Mouse (Mus musculus): ENCODE results near the gene Lgi4. TPM values are rescaled to one million over a fixed set of nuclear protein-coding genes. Genes with fewer than 3 reads are reported as not detected.

The Lgi4 gene
- total RNA-seq, 1 experiment = 0.18 TPM

GRCm38 (mm10) chr7:31036917-31037316 is 22.2 kb upstream of the Lgi4 start:
- peak; percentile 42 for DNase-seq (ENCODE audit: low read depth, low spot score)
- H3K36me3 ChIP-seq (ENCODE audit: control insufficient read depth, insufficient read depth, low read length, poor library complexity, severe bottlenecking) = no peaks in the 10 kb centered on the region
- no peak overlapping the region for H3K27ac ChIP-seq (ENCODE audit: insufficient read depth, low read depth, low read length, poor library complexity, severe bottlenecking)
- in situ Hi-C loops (cut with MboI; ENCODE audit: low sequenced_read_pairs in 2 of 2, unreplicated experiment in 2 of 2) = no loop called here
- H3K9me3 ChIP-seq (ENCODE audit: control insufficient read depth, insufficient read depth, low read depth, low read length) = no peaks in the 10 kb centered on the region
- no peak overlapping the region for H3K9ac ChIP-seq (ENCODE audit: insufficient read depth, low read depth, low read length, poor library complexity, severe bottlenecking)
- TF ChIP-seq HCFC1 (IDR thresholded peaks at IDR 0.05; ENCODE audit: borderline replicate concordance, insufficient read depth, low read length) (no peak), ZC3H11A (IDR thresholded peaks at IDR 0.05; ENCODE audit: borderline replicate concordance, low read depth, low read length) (no peak), CHD2 (IDR thresholded peaks at IDR 0.05; ENCODE audit: low read depth, low read length) (peak; percentile 73; the same call in 1 of the 2 replicates), ZNF384 (IDR thresholded peaks at IDR 0.05; ENCODE audit: low read depth, low read length) (no peak), MAFK (IDR thresholded peaks at IDR 0.05; ENCODE audit: insufficient read depth, low read depth, low read length) (no peak)
- peak overlapping the region in 1 of 2 experiments; percentile 47; a peak in 2 of 4 replicates for H3K4me3 ChIP-seq (ENCODE audit: insufficient read depth in 1 of 2, low read depth in 1 of 2, low read length in 2 of 2, poor library complexity in 1 of 2, severe bottlenecking in 1 of 2)
- H3K4me1 ChIP-seq (ENCODE audit: control insufficient read depth in 2 of 2, insufficient read depth in 2 of 2, low read length in 2 of 2, poor library complexity in 1 of 2) = peaks cover 0 to 12% of the 10 kb centered on the region in 2 experiments; a peak in 1 of 4 replicates

- in situ Hi-C loops (cut with MboI; ENCODE audit: low sequenced_read_pairs in 2 of 2, unreplicated experiment in 2 of 2) = no loop called here
- no peak for DNase-seq (ENCODE audit: low read depth, low spot score)
- TF ChIP-seq HCFC1 (IDR thresholded peaks at IDR 0.05; ENCODE audit: borderline replicate concordance, insufficient read depth, low read length) (no peak), CHD2 (IDR thresholded peaks at IDR 0.05; ENCODE audit: low read depth, low read length) (no peak), ZC3H11A (IDR thresholded peaks at IDR 0.05; ENCODE audit: borderline replicate concordance, low read depth, low read length) (no peak), MAFK (IDR thresholded peaks at IDR 0.05; ENCODE audit: insufficient read depth, low read depth, low read length) (no peak), ZNF384 (IDR thresholded peaks at IDR 0.05; ENCODE audit: low read depth, low read length) (no peak)
- no peaks in the 10 kb centered on the region for H3K9me3 ChIP-seq (ENCODE audit: control insufficient read depth, insufficient read depth, low read depth, low read length)
- no peak overlapping the region for H3K4me3 ChIP-seq (ENCODE audit: insufficient read depth in 1 of 2, low read depth in 1 of 2, low read length in 2 of 2, poor library complexity in 1 of 2, severe bottlenecking in 1 of 2)
- peaks cover 0 to 12% of the 10 kb centered on the region in 2 experiments; a peak in 1 of 4 replicates for H3K4me1 ChIP-seq (ENCODE audit: control insufficient read depth in 2 of 2, insufficient read depth in 2 of 2, low read length in 2 of 2, poor library complexity in 1 of 2)
- no peak overlapping the region for H3K9ac ChIP-seq (ENCODE audit: insufficient read depth, low read depth, low read length, poor library complexity, severe bottlenecking)
- H3K36me3 ChIP-seq (ENCODE audit: control insufficient read depth, insufficient read depth, low read length, poor library complexity, severe bottlenecking) = no peaks in the 10 kb centered on the region
- H3K27ac ChIP-seq (ENCODE audit: insufficient read depth, low read depth, low read length, poor library complexity, severe bottlenecking) = no peak overlapping the region
Observed at GRCm38 (mm10) chr7:31037675-31038074, 21.5 kb upstream of the Lgi4 start.

GRCm38 (mm10) chr7:31039011-31039410 is 20.1 kb upstream of the Lgi4 start:
- in situ Hi-C loops (cut with MboI; ENCODE audit: low sequenced_read_pairs in 2 of 2, unreplicated experiment in 2 of 2) = no loop called here

GRCm38 (mm10) chr7:31040281-31041022 is 18.7 kb upstream of the Lgi4 start:
- Histone ChIP-seq H3K36me3 (ENCODE audit: control insufficient read depth, insufficient read depth, low read length, poor library complexity, severe bottlenecking) (no peaks in the 10 kb centered on the region), H3K9ac (ENCODE audit: insufficient read depth, low read depth, low read length, poor library complexity, severe bottlenecking) (no peak overlapping the region), H3K4me1 (ENCODE audit: control insufficient read depth in 2 of 2, insufficient read depth in 2 of 2, low read length in 2 of 2, poor library complexity in 1 of 2) (peaks cover 0 to 9% of the 10 kb centered on the region in 2 experiments; a peak in 1 of 4 replicates), H3K9me3 (ENCODE audit: control insufficient read depth, insufficient read depth, low read depth, low read length) (no peaks in the 10 kb centered on the region), H3K27ac (ENCODE audit: insufficient read depth, low read depth, low read length, poor library complexity, severe bottlenecking) (no peak overlapping the region), H3K4me3 (ENCODE audit: insufficient read depth in 1 of 2, low read depth in 1 of 2, low read length in 2 of 2, poor library complexity in 1 of 2, severe bottlenecking in 1 of 2) (no peak overlapping the region)
- in situ Hi-C loops (cut with MboI; ENCODE audit: low sequenced_read_pairs in 2 of 2, unreplicated experiment in 2 of 2) = no loop called here
- no peak for DNase-seq (ENCODE audit: low read depth, low spot score)
- no peak for TF ChIP-seq ZNF384 (IDR thresholded peaks at IDR 0.05; ENCODE audit: low read depth, low read length)
- TF ChIP-seq MAFK (IDR thresholded peaks at IDR 0.05; ENCODE audit: insufficient read depth, low read depth, low read length) = no peak
- TF ChIP-seq CHD2 (IDR thresholded peaks at IDR 0.05; ENCODE audit: low read depth, low read length) = no peak
- no peak for TF ChIP-seq HCFC1 (IDR thresholded peaks at IDR 0.05; ENCODE audit: borderline replicate concordance, insufficient read depth, low read length)
- no peak for TF ChIP-seq ZC3H11A (IDR thresholded peaks at IDR 0.05; ENCODE audit: borderline replicate concordance, low read depth, low read length)

More at GRCm38 (mm10) chr7:31039011-31039410, 20.1 kb upstream of the Lgi4 start:
- TF ChIP-seq HCFC1 (IDR thresholded peaks at IDR 0.05; ENCODE audit: borderline replicate concordance, insufficient read depth, low read length) (no peak), CHD2 (IDR thresholded peaks at IDR 0.05; ENCODE audit: low read depth, low read length) (no peak), ZNF384 (IDR thresholded peaks at IDR 0.05; ENCODE audit: low read depth, low read length) (no peak), MAFK (IDR thresholded peaks at IDR 0.05; ENCODE audit: insufficient read depth, low read depth, low read length) (no peak), ZC3H11A (IDR thresholded peaks at IDR 0.05; ENCODE audit: borderline replicate concordance, low read depth, low read length) (no peak)
- H3K4me3 ChIP-seq (ENCODE audit: insufficient read depth in 1 of 2, low read depth in 1 of 2, low read length in 2 of 2, poor library complexity in 1 of 2, severe bottlenecking in 1 of 2) = no peak overlapping the region
- peaks cover 0 to 12% of the 10 kb centered on the region in 2 experiments; a peak in 1 of 4 replicates for H3K4me1 ChIP-seq (ENCODE audit: control insufficient read depth in 2 of 2, insufficient read depth in 2 of 2, low read length in 2 of 2, poor library complexity in 1 of 2)
- no peak overlapping the region for H3K9ac ChIP-seq (ENCODE audit: insufficient read depth, low read depth, low read length, poor library complexity, severe bottlenecking)
- no peak for DNase-seq (ENCODE audit: low read depth, low spot score)
- H3K36me3 ChIP-seq (ENCODE audit: control insufficient read depth, insufficient read depth, low read length, poor library complexity, severe bottlenecking) = no peaks in the 10 kb centered on the region
- H3K27ac ChIP-seq (ENCODE audit: insufficient read depth, low read depth, low read length, poor library complexity, severe bottlenecking) = no peak overlapping the region
- no peaks in the 10 kb centered on the region for H3K9me3 ChIP-seq (ENCODE audit: control insufficient read depth, insufficient read depth, low read depth, low read length)
